Mouse (Mus musculus) hindbrain, embryonic 16.5 days (tissue): ENCODE measurements around the gene Chst11. TPM values are rescaled to one million over a fixed set of nuclear protein-coding genes. Genes with fewer than 3 reads are reported as not detected.

Experiments
- ATAC-seq: fragments of 200-750 bp; cut with Nextera tagmentation; 2 replicates; pipeline ENCODE4 v1.8.0; 2017; ENCODE audit warnings: moderate TSS enrichment, moderate library complexity
- H3K27ac ChIP-seq: fragments of 300-500 bp; sonication (generic); 2 replicates; pipeline ENCODE4 v1.5.1; 2014; ENCODE audit warnings: low read depth, mild to moderate bottlenecking, control low read depth, low read length, moderate library complexity
- H3K27me3 ChIP-seq: fragments of 300-500 bp; sonication (generic); replicated peaks from 2 replicates; pipeline ENCODE4 v1.6.1; 2014; ENCODE audit warnings: low read length; ENCODE audit not compliant: control insufficient read depth, insufficient read depth
- H3K36me3 ChIP-seq: fragments of 300-500 bp; sonication (generic); 2 replicates; pipeline ENCODE4 v1.6.1; 2014; ENCODE audit warnings: mild to moderate bottlenecking, low read length, moderate library complexity, mixed read lengths; ENCODE audit not compliant: control insufficient read depth, insufficient read depth
- H3K4me1 ChIP-seq: fragments of 300-500 bp; sonication (generic); 2 replicates; pipeline ENCODE4 v1.6.1; 2014; ENCODE audit warnings: low read depth, low read length; ENCODE audit not compliant: control insufficient read depth, insufficient read depth
- H3K4me2 ChIP-seq: fragments of 300-500 bp; sonication (generic); 2 replicates; pipeline ENCODE4 v1.6.1; 2014; ENCODE audit warnings: mild to moderate bottlenecking, low read length, control low read depth, moderate library complexity
- H3K4me3 ChIP-seq: fragments of 300-500 bp; sonication (generic); 2 replicates; pipeline ENCODE4 v1.5.1; 2014; ENCODE audit warnings: mild to moderate bottlenecking, low read length, control low read depth, moderate library complexity
- H3K9ac ChIP-seq: fragments of 300-500 bp; sonication (generic); 2 replicates; pipeline ENCODE4 v1.6.1; 2014; ENCODE audit warnings: low read depth, mild to moderate bottlenecking, control low read depth, low read length, moderate library complexity
- H3K9me3 ChIP-seq: fragments of 300-500 bp; sonication (generic); 2 replicates; pipeline ENCODE4 v1.6.1; 2014; ENCODE audit warnings: mild to moderate bottlenecking, low read length, moderate library complexity; ENCODE audit not compliant: control insufficient read depth
- WGBS: fragments of 180-500 bp; shearing (Covaris S2); extraction: QIAGEN DNeasy Blood & Tissue Kit; methylation state at CpG from one replicate; pipeline ENCODE4 v1.1.7; 2014; 5-methylcytosine and 5-hydroxymethylcytosine counted together
- polyA plus RNA-seq: library from polyadenylated mRNA; unstranded; fragments of >200 nt; fragmentation: Nextera tagmentation; extraction: Ambion mirVana; gene quantifications from 2 replicates; pipeline ENCODE4 v1.2.1, GENCODE M21; 2015

The Chst11 gene
- polyA plus RNA-seq, 1 experiment from 2014 or later: 3.6 TPM

GRCm38 (mm10) chr10:83000721-83001120 lies 15.4 kb downstream of the Chst11 start:
- no peak overlapping the region for H3K27ac ChIP-seq
- no peak overlapping the region for H3K9ac ChIP-seq
- H3K4me1 ChIP-seq: no peaks in the 10 kb centered on the region
- H3K27me3 ChIP-seq: no peaks in the 10 kb centered on the region
- H3K4me2 ChIP-seq: no peak overlapping the region
- no peak for ATAC-seq
- 100% methylated on average over 2 of the region's 2 CpGs for WGBS
- H3K4me3 ChIP-seq: no peak overlapping the region
- H3K36me3 ChIP-seq: no peaks in the 10 kb centered on the region
- H3K9me3 ChIP-seq: no peaks in the 10 kb centered on the region

GRCm38 (mm10) chr10:83003899-83004298 lies 18.6 kb downstream of the Chst11 start:
- Histone ChIP-seq H3K4me1 (no peaks in the 10 kb centered on the region), H3K4me2 (no peak overlapping the region), H3K9me3 (no peaks in the 10 kb centered on the region; the same call in 1 of the 2 replicates), H3K9ac (no peak overlapping the region), H3K36me3 (no peaks in the 10 kb centered on the region), H3K27ac (no peak overlapping the region), H3K27me3 (no peaks in the 10 kb centered on the region), H3K4me3 (no peak overlapping the region)
- 91% methylated on average over 7 of the region's 7 CpGs for WGBS
- no peak for ATAC-seq

DNA sequence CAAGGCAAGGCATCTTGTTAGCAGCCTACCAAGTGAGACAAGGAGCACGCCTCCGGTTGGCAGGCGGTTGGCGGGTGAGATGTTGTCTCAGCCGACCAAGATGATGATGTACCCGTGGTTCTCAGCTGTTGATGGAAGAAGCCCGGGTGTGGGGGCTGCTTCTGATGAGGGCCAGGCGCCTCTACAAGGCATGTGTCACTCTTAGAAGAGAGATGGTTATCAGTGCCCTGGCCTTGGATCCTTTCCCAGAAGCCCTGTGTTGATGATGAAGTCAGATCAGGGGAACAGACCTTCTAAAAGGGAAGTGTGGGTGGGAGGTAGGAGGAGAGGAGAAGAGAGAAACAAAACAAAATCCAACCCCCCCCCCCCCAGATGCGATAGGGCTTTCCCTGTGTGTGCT lies 19.1 kb downstream of the Chst11 start:
- no peak overlapping the region for H3K4me3 ChIP-seq
- no peaks in the 10 kb centered on the region for H3K4me1 ChIP-seq
- H3K27ac ChIP-seq: no peak overlapping the region
- no peak overlapping the region for H3K9ac ChIP-seq
- H3K4me2 ChIP-seq: no peak overlapping the region
- H3K36me3 ChIP-seq: no peaks in the 10 kb centered on the region
- ATAC-seq: no peak
- H3K27me3 ChIP-seq: no peaks in the 10 kb centered on the region
- WGBS: 81% methylated on average over 9 of the region's 9 CpGs
- H3K9me3 ChIP-seq: no peaks in the 10 kb centered on the region; the same call in 1 of the 2 replicates

GRCm38 (mm10) chr10:83005003-83005402 lies 19.7 kb downstream of the Chst11 start:
- H3K27ac ChIP-seq: no peak overlapping the region
- H3K27me3 ChIP-seq: no peaks in the 10 kb centered on the region
- no peak overlapping the region for H3K9ac ChIP-seq
- WGBS: 96% methylated on average over 4 of the region's 4 CpGs
- no peak overlapping the region for H3K4me3 ChIP-seq
- no peaks in the 10 kb centered on the region for H3K36me3 ChIP-seq
- no peaks in the 10 kb centered on the region for H3K4me1 ChIP-seq
- H3K4me2 ChIP-seq: no peak overlapping the region
- no peaks in the 10 kb centered on the region; the same call in 1 of the 2 replicates for H3K9me3 ChIP-seq
- no peak for ATAC-seq

DNA sequence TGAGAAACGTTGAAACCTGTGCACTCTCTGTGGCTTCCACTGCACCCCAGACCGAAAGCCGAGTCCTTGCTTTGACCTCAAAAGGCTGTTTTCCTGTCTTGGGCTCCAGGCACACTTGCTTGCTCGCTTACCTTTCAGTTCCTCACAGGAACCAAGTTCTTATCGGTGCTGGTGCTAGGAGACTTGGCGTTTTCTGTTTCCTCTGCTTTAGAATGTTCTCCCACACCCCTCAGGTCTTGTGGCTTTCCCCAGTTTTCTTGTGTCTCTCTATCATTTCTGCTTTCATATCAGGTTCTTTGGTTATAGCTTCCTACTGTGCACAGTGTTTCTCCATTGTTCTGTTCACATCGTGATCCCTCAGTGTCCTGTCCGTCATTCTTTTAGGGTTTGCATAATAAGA lies 21.0 kb downstream of the Chst11 start:
- no peak overlapping the region for H3K4me2 ChIP-seq
- no peak overlapping the region for H3K27ac ChIP-seq
- 89% methylated on average over 8 of the region's 8 CpGs for WGBS
- H3K4me1 ChIP-seq: no peaks in the 10 kb centered on the region
- H3K9me3 ChIP-seq: no peaks in the 10 kb centered on the region; the same call in 1 of the 2 replicates
- ATAC-seq: no peak
- H3K4me3 ChIP-seq: no peak overlapping the region
- H3K36me3 ChIP-seq: no peaks in the 10 kb centered on the region
- H3K27me3 ChIP-seq: no peaks in the 10 kb centered on the region
- no peak overlapping the region for H3K9ac ChIP-seq

- H3K9ac ChIP-seq: no peak overlapping the region
- H3K27me3 ChIP-seq: no peaks in the 10 kb centered on the region
- H3K4me3 ChIP-seq: no peak overlapping the region
These were observed 28.7 kb downstream of the Chst11 start for GRCm38 (mm10) chr10:83013984-83014383.

DNA sequence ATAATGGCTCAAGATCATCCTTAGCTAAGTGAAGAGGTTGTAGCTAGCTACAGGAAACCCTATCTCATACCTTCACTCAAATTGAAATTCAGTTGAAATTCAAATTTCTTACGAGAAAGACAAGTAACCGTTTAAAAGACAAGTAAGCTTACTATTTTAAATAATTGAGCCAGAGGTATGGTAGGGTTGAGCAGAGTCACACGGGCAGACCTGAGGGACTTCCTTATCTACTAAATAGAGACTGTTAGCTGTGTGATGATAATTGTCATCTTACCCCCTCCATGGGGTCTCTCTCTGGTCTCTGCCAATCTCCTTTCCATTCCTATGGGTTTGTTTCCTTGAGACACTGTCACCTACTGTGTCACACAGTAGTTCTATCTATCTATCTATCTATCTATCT lies 30.6 kb downstream of the Chst11 start:
- Histone ChIP-seq H3K9me3 (no peaks in the 10 kb centered on the region), H3K27ac (no peak overlapping the region), H3K4me3 (no peak overlapping the region), H3K36me3 (no peaks in the 10 kb centered on the region), H3K4me2 (no peak overlapping the region), H3K4me1 (peaks cover 15% of the 10 kb centered on the region), H3K27me3 (no peaks in the 10 kb centered on the region), H3K9ac (no peak overlapping the region)
- no peak for ATAC-seq
- 94% methylated on average over 3 of the region's 3 CpGs for WGBS

More at GRCm38 (mm10) chr10:83013984-83014383, 28.7 kb downstream of the Chst11 start:
- Histone ChIP-seq H3K36me3 (no peaks in the 10 kb centered on the region), H3K27ac (no peak overlapping the region), H3K4me2 (no peak overlapping the region), H3K9me3 (no peaks in the 10 kb centered on the region), H3K4me1 (peaks cover 4% of the 10 kb centered on the region; the same call in 1 of the 2 replicates)
- 86% methylated on average over 4 of the region's 4 CpGs for WGBS
- ATAC-seq: no peak

DNA sequence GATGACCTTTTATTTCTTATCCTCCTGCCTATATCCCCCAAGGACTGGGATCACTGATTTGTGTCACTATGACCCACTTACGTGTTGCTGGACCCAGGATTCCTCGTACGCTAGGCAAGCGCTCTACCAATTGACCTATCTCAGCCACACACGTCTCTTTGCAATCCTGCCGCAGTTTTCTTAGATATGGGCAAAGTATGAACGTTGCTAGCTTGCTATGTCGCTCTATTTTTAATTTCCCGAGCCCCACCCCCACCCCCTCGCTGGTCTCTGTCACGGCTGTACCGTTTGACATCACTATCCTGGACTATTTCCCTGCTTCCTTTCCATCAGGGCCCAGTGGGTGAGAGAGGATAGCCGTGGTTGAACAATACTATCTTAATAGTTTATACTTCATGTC lies 31.5 kb downstream of the Chst11 start:
- Histone ChIP-seq H3K4me2 (no peak overlapping the region), H3K27ac (no peak overlapping the region), H3K9me3 (no peaks in the 10 kb centered on the region), H3K27me3 (no peaks in the 10 kb centered on the region), H3K4me1 (peaks cover 18% of the 10 kb centered on the region), H3K9ac (no peak overlapping the region), H3K36me3 (no peaks in the 10 kb centered on the region), H3K4me3 (no peak overlapping the region)
- 84% methylated on average over 13 of the region's 13 CpGs for WGBS
- no peak for ATAC-seq

DNA sequence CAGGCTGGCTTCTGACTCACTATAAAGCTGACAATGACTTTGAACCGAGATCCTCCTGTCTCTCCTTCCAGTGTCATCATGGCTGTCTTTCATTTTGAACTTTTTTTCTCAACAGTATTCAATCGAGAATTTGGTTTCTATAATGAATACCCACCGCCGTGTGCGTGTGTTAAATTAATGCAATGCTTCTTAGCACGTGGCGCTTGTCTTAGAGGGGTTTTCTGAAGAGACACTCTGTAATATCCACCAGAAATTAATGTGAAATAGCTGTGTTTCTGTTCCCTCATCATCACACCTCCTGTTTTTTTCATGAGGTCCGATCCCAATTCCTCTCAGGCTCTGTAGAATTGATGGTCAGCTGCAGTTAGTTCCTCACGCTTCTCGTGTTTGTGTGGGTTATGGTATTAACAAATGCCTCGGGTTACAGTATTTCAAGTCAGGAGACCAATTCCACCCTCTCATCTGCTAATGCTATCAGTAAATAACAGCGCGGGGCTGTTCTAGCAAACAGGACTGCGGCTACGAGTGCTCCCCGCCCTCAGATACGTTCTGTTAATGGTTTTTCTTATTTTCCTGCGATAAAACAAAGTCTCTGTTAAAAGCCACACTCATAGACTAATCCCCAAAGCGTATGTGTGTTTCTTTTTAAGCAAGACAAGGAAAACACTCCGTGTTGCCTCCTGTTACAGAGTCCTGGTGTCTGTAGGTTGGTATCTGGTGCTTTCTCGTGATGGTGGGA lies 32.6 kb downstream of the Chst11 start:
- no peaks in the 10 kb centered on the region for H3K36me3 ChIP-seq
- 64% methylated on average over 21 of the region's 21 CpGs for WGBS
- peaks cover 16% of the 10 kb centered on the region for H3K4me1 ChIP-seq
- H3K9ac ChIP-seq: no peak overlapping the region
- no peak for ATAC-seq
- H3K27me3 ChIP-seq: no peaks in the 10 kb centered on the region
- H3K4me3 ChIP-seq: no peak overlapping the region
- no peak overlapping the region for H3K4me2 ChIP-seq
- no peak overlapping the region for H3K27ac ChIP-seq
- no peaks in the 10 kb centered on the region for H3K9me3 ChIP-seq
